Mouse (Mus musculus) liver, postnatal 0 days (tissue): ENCODE measurements around the gene Slc38a1.

Experiments used
- CTCF ChIP-seq: sonication (generic); IDR thresholded peaks from 2 replicates; pipeline ENCODE4 v1.5.1; 2016; ENCODE audit warnings: antibody characterized with exemption, low read depth
- EP300 ChIP-seq: IDR thresholded peaks from 2 replicates; pipeline ENCODE4 v1.6.1; 2016; ENCODE audit warnings: antibody characterized with exemption, low read depth, mild to moderate bottlenecking

DNA sequence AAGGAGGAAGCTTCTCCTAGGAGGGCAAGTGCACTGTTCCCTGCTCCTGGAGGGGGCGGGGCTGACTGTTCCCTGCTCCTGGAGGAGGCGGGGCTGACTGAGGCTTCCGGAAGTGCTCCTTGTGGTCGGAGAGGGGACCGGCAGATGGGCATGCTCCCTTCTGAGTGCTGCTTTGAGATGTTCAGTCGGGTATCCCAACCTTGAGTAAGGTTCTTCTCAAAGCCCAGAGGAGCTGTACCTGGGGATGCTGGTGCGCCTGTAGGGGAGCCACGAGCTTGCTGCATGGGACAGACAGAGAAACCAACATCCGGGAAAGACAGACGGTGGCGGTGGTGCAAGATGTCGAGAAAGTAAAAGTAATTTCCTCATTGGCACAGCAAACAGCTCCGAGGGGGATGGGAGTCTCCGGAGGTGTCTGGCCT, 75.9 kb downstream of the Slc38a1 start:
- TF ChIP-seq EP300 = no peak
- TF ChIP-seq CTCF = peak; percentile 36
